Mouse (Mus musculus) inflammation-experienced regulatory T-cells, adult 16 weeks (primary cell): ENCODE results near the gene Pfkfb2. TPM values are rescaled to one million over a fixed set of nuclear protein-coding genes. Genes with fewer than 3 reads are reported as not detected.

Experiments
- polyA plus RNA-seq: library from polyadenylated mRNA; unstranded; fragments of 100-300 nt; shearing (Covaris generic); gene quantifications from one replicate; pipeline ENCODE4 v1.2.1, GENCODE M21; 2017

Pfkfb2 gene
- polyA plus RNA-seq, result 7.5 TPM

DNA sequence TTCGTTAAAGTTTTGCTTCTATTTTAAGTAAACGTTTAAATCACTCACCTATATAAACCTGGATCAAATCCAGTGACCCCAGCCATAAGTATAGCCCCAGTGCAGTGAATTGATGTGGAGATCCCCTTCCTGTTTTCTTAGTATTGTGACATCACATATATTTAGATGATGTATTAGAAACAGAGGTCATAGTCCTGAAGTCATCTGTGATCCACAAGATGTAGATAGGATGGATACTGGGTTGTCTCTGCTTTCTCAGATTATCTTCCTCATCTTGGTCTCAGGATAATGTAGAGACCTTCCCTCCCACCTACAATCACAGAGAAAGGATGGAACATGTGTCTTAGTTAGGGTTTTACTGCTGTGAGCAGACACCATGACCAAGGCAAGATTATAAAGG lies at the start of gene Pfkfb2:
Pfkfb2 (minus strand) TSS at position 101 of the 400 bp plus-strand sequence.

DNA sequence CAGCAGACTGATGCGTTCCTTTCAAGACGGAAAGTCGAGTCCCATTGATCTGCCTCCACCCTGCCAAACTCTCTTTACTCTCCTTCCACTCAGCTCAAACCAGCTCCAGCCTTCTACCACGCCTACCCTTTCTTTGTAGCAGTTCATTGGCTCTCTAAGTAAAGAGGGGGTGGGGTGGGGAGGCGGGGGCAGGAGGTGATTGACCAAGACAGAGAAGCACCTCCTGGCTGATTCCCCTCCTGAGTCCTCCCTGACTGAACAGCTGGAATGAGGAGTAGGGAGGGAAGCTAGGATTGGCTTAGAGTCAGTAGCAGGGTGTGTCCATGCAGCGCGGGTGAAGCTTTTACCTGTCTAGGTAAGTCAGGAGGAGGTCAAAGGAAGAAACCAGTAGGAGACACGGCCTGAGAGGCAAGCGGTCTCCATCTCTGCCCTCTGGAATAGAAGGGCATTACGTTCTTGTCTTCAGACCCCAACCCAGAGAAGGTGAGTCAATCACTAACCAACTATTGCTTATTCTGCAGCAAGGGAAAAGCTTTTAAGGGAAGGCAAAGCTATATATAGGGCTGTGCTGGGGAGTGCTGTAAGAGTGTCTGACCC lies 2.8 kb upstream of the Pfkfb2 start, which contains the start of gene AA986860:
AA986860 (plus strand) TSS at position 236 of the 597 bp plus-strand sequence.

DNA sequence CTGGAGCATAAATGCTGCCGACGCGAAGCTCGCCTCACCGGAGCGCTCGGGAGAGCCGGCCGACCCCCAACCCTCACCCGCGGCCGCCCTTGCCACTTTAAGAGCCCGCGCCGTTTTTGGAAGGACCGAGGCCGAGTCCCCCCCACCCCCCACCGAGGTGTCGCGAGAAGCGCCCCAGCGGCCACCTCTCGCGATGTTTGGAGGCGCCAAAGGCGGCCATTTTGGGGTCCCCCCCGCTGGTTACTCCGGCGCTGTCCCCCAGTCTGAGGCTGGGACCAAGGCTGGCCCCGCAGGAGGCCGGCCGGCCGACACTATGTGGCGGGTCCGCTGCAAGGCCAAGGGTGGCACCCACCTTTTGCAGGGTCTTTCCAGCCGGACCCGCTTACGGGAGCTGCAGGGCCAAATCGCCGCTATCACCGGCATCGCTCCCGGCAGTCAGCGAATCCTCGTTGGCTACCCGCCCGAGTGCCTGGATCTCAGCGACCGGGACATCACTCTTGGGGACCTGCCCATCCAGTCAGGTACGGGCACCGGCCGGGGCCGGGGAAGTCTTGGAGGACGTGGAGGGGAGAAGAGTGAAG lies 11.7 kb downstream of the Pfkfb2 start, which contains the start of gene Yod1:
Yod1 (plus strand) TSS at position 37 of the 581 bp plus-strand sequence.

DNA sequence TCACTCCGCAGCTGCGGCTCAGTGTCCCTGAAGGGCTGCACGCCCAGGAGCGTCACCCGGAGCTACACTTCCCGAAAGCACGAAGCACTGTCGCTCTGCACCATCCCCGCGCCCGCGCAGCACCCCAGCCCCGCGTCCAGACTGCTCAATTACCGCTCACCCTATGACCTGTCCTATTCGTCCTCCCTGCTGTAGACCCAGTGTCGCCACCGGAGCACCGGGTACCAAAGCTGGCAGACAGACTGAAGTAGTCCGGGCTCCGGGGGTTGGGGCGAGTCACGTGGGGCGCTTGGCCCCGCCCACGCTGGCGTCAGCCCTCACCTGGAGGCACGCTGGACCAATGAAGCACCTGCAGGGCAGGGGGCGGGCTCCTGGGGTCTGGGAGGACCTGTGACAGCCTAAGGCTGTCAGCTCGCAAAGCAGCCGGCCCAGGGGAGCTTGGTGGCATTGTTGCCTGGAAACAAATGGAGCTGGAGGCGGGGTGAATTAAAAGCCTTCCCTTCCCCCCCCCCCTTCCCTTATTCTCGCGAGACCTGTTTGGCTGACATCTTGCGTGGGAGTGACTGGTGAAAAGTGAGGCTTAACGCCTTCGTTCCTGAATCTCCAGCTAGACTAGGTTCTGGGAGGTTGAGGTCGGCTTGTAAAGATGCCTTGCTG lies 13.4 kb downstream of the Pfkfb2 start, which contains the start of gene Gm29427:
Gm29427 (minus strand) TSS at position 239 of the 657 bp plus-strand sequence.

DNA sequence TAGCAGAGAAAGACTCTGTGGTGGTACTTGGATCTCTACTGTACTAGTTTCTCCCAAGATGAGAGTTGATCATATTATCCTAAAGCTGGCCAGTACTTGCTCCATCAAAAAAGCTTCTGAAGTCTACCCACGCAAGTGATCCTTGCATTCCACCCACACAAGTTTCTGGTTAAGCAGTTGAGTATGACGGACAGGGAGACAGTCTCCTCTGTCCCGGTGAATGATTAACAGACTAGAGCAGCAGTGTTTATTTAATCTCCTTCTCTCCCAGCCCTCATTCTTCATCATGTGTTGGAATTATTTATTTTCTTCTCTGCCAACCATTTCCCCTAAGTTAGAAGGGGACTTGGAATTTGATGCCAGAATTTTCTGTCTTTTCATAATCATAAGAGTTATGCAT lies 67.6 kb downstream of the Pfkfb2 start, which contains the start of gene C4bp:
C4bp (minus strand) TSS at position 179 of the 400 bp plus-strand sequence.

Other genes with a start within 250 kb of the Pfkfb2 start
- gene Zp3r, start 99.6 kb downstream of the Pfkfb2 start, polyA plus RNA-seq, result not detected
- gene C4bp, start 67.6 kb downstream of the Pfkfb2 start, polyA plus RNA-seq, result 0.24 TPM
- gene Gm29427, start 13.5 kb downstream of the Pfkfb2 start, polyA plus RNA-seq, result not detected
- gene Yod1, start 11.9 kb downstream of the Pfkfb2 start, polyA plus RNA-seq, result 7.5 TPM
- gene AA986860, start 2.7 kb upstream of the Pfkfb2 start, polyA plus RNA-seq, result 0.13 TPM
- gene Fcamr, start 71.6 kb upstream of the Pfkfb2 start, polyA plus RNA-seq, result 0.66 TPM
- 0.17 TPM for gene Pigr, start 97.4 kb upstream of the Pfkfb2 start, polyA plus RNA-seq
- 6.0 TPM for gene Fcmr, start 136.4 kb upstream of the Pfkfb2 start, polyA plus RNA-seq
- not detected for gene Il24, start 158.2 kb upstream of the Pfkfb2 start, polyA plus RNA-seq
- gene Il20, start 182.2 kb upstream of the Pfkfb2 start, polyA plus RNA-seq, result not detected
- not detected for gene Il19, start 210.9 kb upstream of the Pfkfb2 start, polyA plus RNA-seq